Mouse (Mus musculus) embryonic fibroblast, embryonic 13.5 days (primary cell): ENCODE data around the gene Nhs.

Experiments used
- CTCF ChIP-seq: IDR thresholded peaks from 2 replicates; pipeline ENCODE4 v1.5.1; 2011; ENCODE audit warnings: mild to moderate bottlenecking, control low read depth, low read length, moderate library complexity, borderline replicate concordance; ENCODE audit not compliant: insufficient read depth
- POLR2A ChIP-seq: IDR thresholded peaks from 2 replicates; pipeline ENCODE4 v1.6.1; 2011; ENCODE audit warnings: low read depth, mild to moderate bottlenecking, control low read depth, low read length, moderate library complexity

GRCm38 (mm10) chrX:162020039-162020566 lies 139.4 kb downstream of the Nhs start:
- TF ChIP-seq CTCF: no peak
- no peak for TF ChIP-seq POLR2A
